Mouse (Mus musculus) ES-E14 (cell line): Measurements from ENCODE around the gene Fbxo11. TPM values are rescaled to one million over a fixed set of nuclear protein-coding genes. Genes with fewer than 3 reads are reported as not detected.
"Not testable (repeated sequence)": the region's sequence is repeated elsewhere in the genome, so short reads cannot be mapped to it uniquely, and the experiment has no call there.

Experiments
- DNase-seq: peaks from one replicate; pipeline ENCODE4 v3.0.0-alpha.2; 2013; ENCODE audit warnings: low read depth, low spot score
- H3K27ac ChIP-seq: 2 replicates; pipeline ENCODE4 v1.5.1; 2012; ENCODE audit warnings: low read depth, mild to moderate bottlenecking, low read length, moderate library complexity, mixed read lengths; ENCODE audit not compliant: poor library complexity, insufficient read depth, severe bottlenecking
- H3K36me3 ChIP-seq: 2 replicates; pipeline ENCODE4 v1.6.1; 2012; ENCODE audit warnings: mild to moderate bottlenecking, low read length, moderate library complexity, mixed read lengths; ENCODE audit not compliant: control insufficient read depth, poor library complexity, insufficient read depth, severe bottlenecking
- H3K4me1 ChIP-seq, 2 experiments: fragments of 150-350 bp in 1 of 2; sonication (generic) in 1 of 2; 2 replicates each; pipeline ENCODE4 v1.6.1; 2012; ENCODE audit warnings: low read length in 2 of 2, mild to moderate bottlenecking in 1 of 2, mixed read lengths in 1 of 2; ENCODE audit not compliant: control insufficient read depth in 2 of 2, insufficient read depth in 2 of 2, poor library complexity in 1 of 2
- H3K4me3 ChIP-seq, 2 experiments: fragments of 150-350 bp in 1 of 2; sonication (generic) in 1 of 2; 2 replicates each; pipeline ENCODE4 v1.5.1; 2012; ENCODE audit warnings: low read length in 2 of 2, low read depth in 1 of 2, mild to moderate bottlenecking in 1 of 2, mixed read lengths in 1 of 2; ENCODE audit not compliant: insufficient read depth in 1 of 2, poor library complexity in 1 of 2, severe bottlenecking in 1 of 2
- H3K9ac ChIP-seq: 2 replicates; pipeline ENCODE4 v1.6.1; 2012; ENCODE audit warnings: low read depth, mild to moderate bottlenecking, low read length, mixed read lengths; ENCODE audit not compliant: poor library complexity, insufficient read depth, severe bottlenecking
- H3K9me3 ChIP-seq: fragments of 150-350 bp; sonication (generic); 2 replicates; pipeline ENCODE4 v1.6.1; 2012; ENCODE audit warnings: low read depth, mild to moderate bottlenecking, low read length; ENCODE audit not compliant: control insufficient read depth, insufficient read depth
- CHD2 ChIP-seq: IDR thresholded peaks from 2 replicates; pipeline ENCODE4 v1.6.1; 2014; ENCODE audit warnings: mild to moderate bottlenecking, low read depth, low read length, inconsistent platforms
- HCFC1 ChIP-seq: IDR thresholded peaks from 2 replicates; pipeline ENCODE4 v1.6.1; 2012; ENCODE audit warnings: low read length, inconsistent platforms, borderline replicate concordance; ENCODE audit not compliant: insufficient read depth
- MAFK ChIP-seq: IDR thresholded peaks from 2 replicates; pipeline ENCODE4 v1.6.1; 2014; ENCODE audit warnings: mild to moderate bottlenecking, low read depth, low read length, inconsistent platforms; ENCODE audit not compliant: insufficient read depth
- ZC3H11A ChIP-seq: IDR thresholded peaks from 2 replicates; pipeline ENCODE4 v1.6.1; 2012; ENCODE audit warnings: low read depth, mild to moderate bottlenecking, inconsistent platforms, low read length, borderline replicate concordance
- ZNF384 ChIP-seq: IDR thresholded peaks from 2 replicates; pipeline ENCODE4 v1.6.1; 2012; ENCODE audit warnings: low read depth, low read length, inconsistent platforms
- in situ Hi-C, 2 experiments: fragments of 600-800 bp; cut with MboI; formaldehyde crosslinking; loops; one replicate each; pipeline ENCODE4 v1.15.1; 2025; ENCODE audit warnings: low sequenced_read_pairs in 2 of 2, inconsistent platforms in 1 of 2; ENCODE audit not compliant: unreplicated experiment in 2 of 2
- total RNA-seq: library from RNA; depleted of rRNA; stranded (reverse); fragments of 300-350 nt; gene quantifications from 2 replicates; pipeline ENCODE4 v1.2.3, GENCODE M21; 2012

Fbxo11 gene
- total RNA-seq, 1 experiment, result 23.5 TPM

DNA sequence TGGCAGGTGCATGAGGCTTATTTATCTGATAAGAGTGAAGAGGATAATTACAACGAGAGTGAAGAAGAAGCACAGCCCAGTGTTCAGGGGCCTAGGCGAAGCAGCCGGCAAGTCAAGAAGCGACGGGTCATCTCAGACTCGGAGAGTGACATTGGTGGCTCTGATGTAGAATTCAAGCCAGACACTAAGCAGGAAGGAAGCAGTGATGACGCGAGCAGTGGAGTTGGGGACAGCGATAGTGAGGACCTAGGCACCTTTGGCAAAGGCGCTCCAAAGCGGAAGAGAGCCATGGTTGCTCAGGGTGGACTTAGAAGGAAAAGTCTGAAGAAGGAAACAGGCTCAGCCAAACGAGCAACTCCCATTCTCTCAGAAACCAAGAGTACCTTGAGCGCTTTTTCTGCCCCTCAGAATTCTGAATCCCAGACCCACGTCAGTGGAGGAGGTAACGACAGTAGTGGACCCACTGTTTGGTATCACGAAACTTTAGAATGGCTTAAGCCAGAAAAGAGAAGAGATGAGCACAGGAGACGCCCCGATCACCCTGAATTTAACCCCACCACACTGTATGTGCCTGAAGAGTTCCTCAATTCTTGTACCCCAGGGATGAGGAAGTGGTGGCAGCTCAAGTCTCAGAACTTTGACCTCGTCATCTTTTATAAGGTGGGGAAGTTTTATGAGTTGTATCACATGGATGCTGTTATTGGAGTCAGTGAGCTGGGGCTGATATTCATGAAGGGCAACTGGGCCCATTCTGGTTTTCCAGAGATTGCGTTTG, 80.5 kb downstream of the Fbxo11 start:
- no peak for DNase-seq
- Histone ChIP-seq H3K4me1 (peaks cover 0 to 5% of the 10 kb centered on the region in 2 experiments; a peak in 3 of 4 replicates), H3K9me3 (no peaks in the 10 kb centered on the region), H3K4me3 (no peak overlapping the region), H3K27ac (no peak overlapping the region), H3K36me3 (peaks cover 80% of the 10 kb centered on the region), H3K9ac (no peak overlapping the region)
- in situ Hi-C loops, result no loop called here
- no peak for TF ChIP-seq ZNF384
- no peak for TF ChIP-seq ZC3H11A
- no peak for TF ChIP-seq CHD2
- TF ChIP-seq HCFC1, result no peak
- no peak for TF ChIP-seq MAFK

DNA sequence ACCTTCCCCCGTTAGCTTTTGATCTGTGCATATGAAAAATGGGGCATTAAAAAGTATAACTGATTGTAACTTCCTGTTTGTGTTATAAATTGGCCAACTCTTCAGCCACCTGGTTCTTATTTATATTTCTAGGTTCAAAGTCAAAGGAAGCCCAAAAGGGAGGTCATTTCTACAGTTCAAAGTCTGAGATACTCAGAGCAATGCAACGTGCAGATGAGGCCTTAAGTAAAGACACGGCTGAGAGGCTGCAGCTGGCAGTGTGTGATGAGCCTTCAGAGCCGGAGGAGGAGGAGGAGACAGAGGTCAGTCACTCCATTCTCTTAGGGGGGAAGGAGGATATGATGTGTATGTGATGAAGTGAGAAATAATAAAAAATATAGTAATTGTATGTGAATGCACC, 81.8 kb downstream of the Fbxo11 start:
- no peak for DNase-seq
- H3K9ac ChIP-seq, result no peak overlapping the region
- no peaks in the 10 kb centered on the region for H3K9me3 ChIP-seq
- peaks cover 73% of the 10 kb centered on the region for H3K36me3 ChIP-seq
- TF ChIP-seq ZC3H11A (no peak), ZNF384 (no peak), MAFK (no peak), HCFC1 (no peak), CHD2 (no peak)
- in situ Hi-C loops, result no loop called here
- no peak overlapping the region for H3K27ac ChIP-seq
- peaks cover 0 to 7% of the 10 kb centered on the region in 2 experiments; a peak in 3 of 4 replicates for H3K4me1 ChIP-seq
- H3K4me3 ChIP-seq, result no peak overlapping the region

DNA sequence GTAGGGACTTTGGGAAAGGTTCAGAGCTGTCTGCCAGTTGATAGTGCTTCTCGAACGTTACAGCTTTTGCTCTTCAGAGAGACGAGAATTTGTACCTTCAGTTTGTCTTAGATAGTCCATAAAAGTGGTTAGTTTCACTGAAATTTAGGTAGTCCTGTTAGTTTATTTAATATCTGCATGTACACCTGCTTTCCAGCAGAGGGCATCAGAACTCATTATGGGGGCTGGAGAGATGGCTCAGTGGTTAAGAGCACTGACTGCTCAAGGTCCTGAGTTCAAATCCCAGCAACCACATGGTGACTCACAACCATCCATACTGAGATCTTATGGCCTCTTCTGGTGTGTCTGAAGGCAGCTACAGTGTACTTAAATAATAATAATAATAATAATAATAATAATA, 83.0 kb downstream of the Fbxo11 start:
- no peak for DNase-seq
- no peaks in the 10 kb centered on the region for H3K9me3 ChIP-seq
- TF ChIP-seq HCFC1 (no peak), CHD2 (no peak), ZC3H11A (no peak), MAFK (no peak), ZNF384 (no peak)
- H3K27ac ChIP-seq, result no peak overlapping the region
- H3K9ac ChIP-seq, result no peak overlapping the region
- H3K36me3 ChIP-seq, result peaks cover 69% of the 10 kb centered on the region
- in situ Hi-C loops, result no loop called here
- H3K4me1 ChIP-seq, result peaks cover 0 to 13% of the 10 kb centered on the region in 2 experiments; a peak in 2 of 4 replicates
- H3K4me3 ChIP-seq, result no peak overlapping the region

DNA sequence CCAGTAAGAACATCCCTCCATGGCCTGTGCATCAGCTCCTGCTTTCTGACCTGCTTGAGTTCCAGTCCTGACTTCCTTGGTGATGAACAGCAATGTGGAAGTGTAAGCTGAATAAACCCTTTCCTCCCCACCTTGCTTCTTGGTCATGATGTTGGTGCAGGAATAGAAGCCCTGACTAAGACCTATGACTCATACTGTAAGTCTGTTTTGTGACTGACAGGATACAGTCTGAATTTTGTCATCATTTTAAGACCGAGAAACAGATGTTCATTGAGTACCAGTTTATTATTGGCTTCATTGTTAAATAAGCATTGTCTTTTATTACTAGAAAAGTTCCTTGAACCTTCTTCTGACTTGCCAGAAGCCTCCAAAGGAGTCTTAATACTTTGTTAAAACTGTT, 85.4 kb downstream of the Fbxo11 start:
- H3K4me1 ChIP-seq, H3K4me3 ChIP-seq, H3K9ac ChIP-seq, H3K27ac ChIP-seq, H3K9me3 ChIP-seq, in situ Hi-C loops, DNase-seq: not testable (repeated sequence)
- peaks cover 51% of the 10 kb centered on the region for H3K36me3 ChIP-seq

DNA sequence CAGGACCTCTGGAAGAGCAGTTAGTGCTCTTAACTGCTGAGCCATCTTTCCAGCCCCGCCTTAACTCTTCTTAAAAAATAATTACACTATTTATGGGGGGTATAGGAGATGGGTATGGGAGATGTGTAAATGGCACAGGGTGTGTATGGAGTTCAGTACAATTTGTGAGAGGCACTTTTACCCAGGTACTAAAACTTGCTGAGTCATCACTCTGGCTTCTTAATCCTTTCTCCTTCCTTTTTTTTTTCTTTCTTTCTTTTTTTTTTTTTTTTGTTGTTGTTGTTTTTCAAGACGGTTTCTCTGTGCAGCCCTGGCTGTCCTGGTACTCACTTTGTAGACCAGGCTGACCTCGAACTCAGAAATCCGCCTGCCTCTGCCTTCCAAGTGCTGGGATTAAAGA, 88.2 kb downstream of the Fbxo11 start:
- H3K9me3 ChIP-seq, H3K4me1 ChIP-seq, in situ Hi-C loops, DNase-seq: not testable (repeated sequence)
- Histone ChIP-seq H3K4me3 (peak overlapping the region; percentile 98 to 99; a peak in 3 of 4 replicates), H3K27ac (peak overlapping the region; percentile 53; the same call in 1 of the 2 replicates), H3K9ac (peak overlapping the region; percentile 75; the same call in 1 of the 2 replicates), H3K36me3 (peaks cover 28% of the 10 kb centered on the region)
- peak; percentile 99 for TF ChIP-seq MAFK
